Mouse (Mus musculus): ENCODE data around the gene Hephl1. TPM values are rescaled to one million over a fixed set of nuclear protein-coding genes. Genes with fewer than 3 reads are reported as not detected.

Hephl1 gene
- polyA plus RNA-seq, 1 experiment from 2014 or later = not detected

- WGBS = 59% methylated on average over 5 of the region's 5 CpGs
- Histone ChIP-seq H3K36me3 (replicated peaks) (peaks cover 46% of the 10 kb centered on the region), H3K4me3 (no peak overlapping the region), H3K27ac (no peak overlapping the region), H3K9me3 (peaks cover 9% of the 10 kb centered on the region; the same call in 1 of the 2 replicates), H3K4me1 (peaks cover 8% of the 10 kb centered on the region; the same call in 1 of the 2 replicates), H3K27me3 (ENCODE audit: poor library complexity, severe bottlenecking) (no peaks in the 10 kb centered on the region)
- DNase-seq (ENCODE audit: extremely low spot score, low spot score) = peak; percentile 31
Observed at GRCm38 (mm10) chr9:15029025-15029727, 82.7 kb downstream of the Hephl1 start.

- Histone ChIP-seq H3K36me3 (replicated peaks) (peaks cover 43% of the 10 kb centered on the region), H3K4me1 (peaks cover 8% of the 10 kb centered on the region; the same call in 1 of the 2 replicates), H3K27ac (no peak overlapping the region), H3K9me3 (peaks cover 9% of the 10 kb centered on the region; the same call in 1 of the 2 replicates), H3K4me3 (no peak overlapping the region), H3K27me3 (ENCODE audit: poor library complexity, severe bottlenecking) (no peaks in the 10 kb centered on the region)
- no peak for DNase-seq (ENCODE audit: extremely low spot score, low spot score)
- WGBS = 67% methylated on average over 3 of the region's 3 CpGs
Observed at GRCm38 (mm10) chr9:15027725-15028124, 84.2 kb downstream of the Hephl1 start.

DNA sequence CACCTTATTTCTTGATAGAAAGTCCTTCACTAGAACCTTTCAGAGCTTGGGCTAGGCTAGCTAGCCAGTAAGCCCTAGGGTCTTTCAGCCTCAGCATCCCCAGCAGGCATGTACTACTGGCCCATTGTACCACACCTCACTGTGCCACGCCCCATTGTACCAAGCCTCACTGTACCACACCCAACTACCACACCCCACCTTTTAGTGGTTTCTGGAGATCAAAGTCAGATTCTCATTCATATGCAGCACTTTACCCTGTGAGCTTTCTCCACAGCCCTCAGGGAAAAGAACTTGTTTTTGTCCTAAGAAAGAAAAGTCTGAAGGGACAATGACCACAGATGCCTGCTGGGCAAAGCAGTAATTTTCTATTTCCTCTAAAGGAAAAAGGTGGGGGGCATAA lies 88.9 kb downstream of the Hephl1 start:
- 100% methylated on average over 1 of the region's 1 CpGs for WGBS
- H3K36me3 ChIP-seq (replicated peaks) = peaks cover 62% of the 10 kb centered on the region
- H3K27ac ChIP-seq = no peak overlapping the region
- H3K4me3 ChIP-seq = no peak overlapping the region
- H3K27me3 ChIP-seq (ENCODE audit: poor library complexity, severe bottlenecking) = no peaks in the 10 kb centered on the region
- no peaks in the 10 kb centered on the region for H3K4me1 ChIP-seq
- DNase-seq (ENCODE audit: extremely low spot score, low spot score) = no peak
- peaks cover 9% of the 10 kb centered on the region; the same call in 1 of the 2 replicates for H3K9me3 ChIP-seq

DNA sequence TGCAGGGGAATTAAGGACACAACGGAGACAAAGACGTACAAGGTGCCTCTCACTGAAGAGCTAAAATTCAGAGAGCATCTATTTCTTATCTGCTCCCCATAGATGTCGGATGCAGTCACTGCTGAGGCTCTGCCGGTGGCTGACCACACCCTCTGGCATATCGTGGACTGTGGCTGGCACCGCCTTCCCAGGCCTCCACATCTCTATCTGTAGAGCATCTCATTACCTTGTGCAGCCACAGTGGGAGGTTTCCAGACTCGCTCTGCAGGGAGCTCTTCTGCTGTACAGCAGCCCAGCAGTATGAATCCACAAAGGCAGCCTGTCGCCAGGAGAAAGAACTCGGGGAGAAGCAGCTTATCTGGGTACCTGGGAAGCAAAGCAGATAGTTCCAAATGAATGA lies 90.8 kb downstream of the Hephl1 start:
- peaks cover 64% of the 10 kb centered on the region for H3K36me3 ChIP-seq (replicated peaks)
- no peak for DNase-seq (ENCODE audit: extremely low spot score, low spot score)
- peaks cover 3% of the 10 kb centered on the region; the same call in 1 of the 2 replicates for H3K9me3 ChIP-seq
- H3K4me3 ChIP-seq = no peak overlapping the region
- 83% methylated on average over 9 of the region's 9 CpGs for WGBS
- H3K27me3 ChIP-seq (ENCODE audit: poor library complexity, severe bottlenecking) = no peaks in the 10 kb centered on the region
- no peak overlapping the region for H3K27ac ChIP-seq
- no peaks in the 10 kb centered on the region for H3K4me1 ChIP-seq

DNA sequence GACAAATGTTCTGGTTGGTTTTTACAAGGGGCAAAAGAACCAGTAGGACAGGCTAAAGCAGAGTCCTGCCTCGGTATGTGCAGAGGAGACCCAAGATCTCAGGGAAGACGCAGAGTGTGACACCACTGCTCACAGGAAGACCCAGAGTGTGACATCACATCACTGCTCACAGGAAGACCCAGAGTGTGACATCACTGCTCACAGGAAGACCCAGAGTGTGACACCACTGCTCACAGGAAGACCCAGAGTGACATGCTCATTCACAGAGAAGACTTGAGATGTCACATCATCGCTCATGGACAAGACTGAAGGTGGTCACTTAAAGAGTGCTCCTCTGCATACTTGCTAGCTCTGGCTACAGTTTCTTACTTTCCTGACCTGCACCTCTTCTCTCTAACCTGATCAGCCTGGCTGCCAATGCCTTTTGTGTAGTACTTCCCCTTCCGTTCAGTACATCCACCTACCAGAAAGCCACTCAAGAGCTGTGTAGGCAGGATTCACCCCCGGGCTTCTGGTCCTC lies 91.3 kb downstream of the Hephl1 start:
- H3K27me3 ChIP-seq (ENCODE audit: poor library complexity, severe bottlenecking) = no peaks in the 10 kb centered on the region
- DNase-seq (ENCODE audit: extremely low spot score, low spot score) = no peak
- H3K9me3 ChIP-seq = no peaks in the 10 kb centered on the region
- peaks cover 60% of the 10 kb centered on the region for H3K36me3 ChIP-seq (replicated peaks)
- 91% methylated on average over 5 of the region's 5 CpGs for WGBS
- H3K27ac ChIP-seq = no peak overlapping the region
- no peaks in the 10 kb centered on the region for H3K4me1 ChIP-seq
- no peak overlapping the region for H3K4me3 ChIP-seq

DNA sequence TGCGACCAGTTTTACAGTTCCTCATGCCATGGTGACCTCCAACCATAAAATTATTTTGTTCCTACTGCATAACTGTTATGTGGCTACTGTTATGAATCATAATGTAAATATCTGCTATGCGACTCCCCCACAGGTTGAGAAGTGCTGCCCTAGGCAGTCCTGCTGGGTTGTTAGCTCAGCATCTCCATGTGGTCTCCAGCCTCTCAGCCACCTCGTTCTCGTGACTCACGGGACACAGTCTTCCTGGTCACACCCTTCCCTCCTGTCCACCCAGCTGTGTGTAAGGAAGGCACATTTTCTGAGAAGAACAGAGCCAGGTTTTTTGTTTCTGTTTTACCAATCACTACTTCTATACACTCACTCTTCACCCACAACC lies 93.2 kb downstream of the Hephl1 start:
- Histone ChIP-seq H3K27me3 (ENCODE audit: poor library complexity, severe bottlenecking) (no peaks in the 10 kb centered on the region), H3K36me3 (replicated peaks) (peaks cover 71% of the 10 kb centered on the region), H3K27ac (no peak overlapping the region), H3K4me1 (no peaks in the 10 kb centered on the region), H3K4me3 (no peak overlapping the region), H3K9me3 (no peaks in the 10 kb centered on the region)
- DNase-seq (ENCODE audit: extremely low spot score, low spot score) = no peak
- WGBS = 92% methylated on average over 5 of the region's 5 CpGs

DNA sequence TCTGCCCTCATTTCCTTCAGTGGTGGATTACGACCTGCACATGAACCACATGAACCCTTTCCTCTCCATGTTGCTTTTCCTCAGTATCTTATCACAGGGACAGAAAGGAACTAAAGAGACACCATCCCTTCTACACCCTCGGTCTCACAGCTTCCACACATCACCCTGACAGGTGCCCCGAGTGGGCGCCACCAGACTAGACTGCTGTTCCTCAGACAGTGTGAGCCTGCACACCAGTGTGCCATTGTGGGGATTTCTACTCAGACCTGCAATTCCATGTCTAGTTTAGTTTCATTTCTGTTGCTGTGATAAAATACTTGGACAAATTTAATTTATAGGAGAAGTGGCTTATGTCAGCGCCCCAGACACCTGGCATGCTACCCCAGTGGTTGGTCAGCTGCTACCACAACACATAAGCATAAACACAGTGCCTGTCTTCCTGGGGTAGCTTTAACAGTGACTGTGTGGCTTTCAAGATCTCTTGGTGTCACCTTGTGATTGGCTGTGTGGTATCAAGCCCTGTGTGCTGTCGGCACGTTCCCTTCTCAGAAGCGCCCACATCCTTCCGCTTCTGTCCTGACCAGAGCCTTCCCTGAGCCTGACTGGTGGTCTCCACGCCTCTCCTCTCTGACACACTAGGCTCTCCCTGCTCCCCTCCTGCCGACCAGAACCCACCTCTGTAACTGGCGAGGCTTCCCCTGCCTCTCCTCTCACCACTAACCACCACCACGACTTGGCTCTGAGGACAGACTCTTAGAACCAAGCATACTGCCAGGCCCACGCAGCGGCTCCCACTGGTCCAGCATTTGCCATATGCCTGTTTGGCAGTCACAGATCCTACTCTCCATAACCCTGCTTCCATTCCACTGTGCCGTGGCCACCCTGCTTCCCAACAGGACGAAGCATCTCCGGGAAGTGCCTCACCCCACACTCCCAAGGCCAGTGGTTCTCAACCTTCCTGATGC lies 93.8 kb downstream of the Hephl1 start:
- Histone ChIP-seq H3K4me1 (no peaks in the 10 kb centered on the region), H3K36me3 (replicated peaks) (peaks cover 71% of the 10 kb centered on the region), H3K27ac (no peak overlapping the region), H3K4me3 (no peak overlapping the region), H3K27me3 (ENCODE audit: poor library complexity, severe bottlenecking) (no peaks in the 10 kb centered on the region), H3K9me3 (no peaks in the 10 kb centered on the region)
- no peak for DNase-seq (ENCODE audit: extremely low spot score, low spot score)
- WGBS = 91% methylated on average over 18 of the region's 18 CpGs

DNA sequence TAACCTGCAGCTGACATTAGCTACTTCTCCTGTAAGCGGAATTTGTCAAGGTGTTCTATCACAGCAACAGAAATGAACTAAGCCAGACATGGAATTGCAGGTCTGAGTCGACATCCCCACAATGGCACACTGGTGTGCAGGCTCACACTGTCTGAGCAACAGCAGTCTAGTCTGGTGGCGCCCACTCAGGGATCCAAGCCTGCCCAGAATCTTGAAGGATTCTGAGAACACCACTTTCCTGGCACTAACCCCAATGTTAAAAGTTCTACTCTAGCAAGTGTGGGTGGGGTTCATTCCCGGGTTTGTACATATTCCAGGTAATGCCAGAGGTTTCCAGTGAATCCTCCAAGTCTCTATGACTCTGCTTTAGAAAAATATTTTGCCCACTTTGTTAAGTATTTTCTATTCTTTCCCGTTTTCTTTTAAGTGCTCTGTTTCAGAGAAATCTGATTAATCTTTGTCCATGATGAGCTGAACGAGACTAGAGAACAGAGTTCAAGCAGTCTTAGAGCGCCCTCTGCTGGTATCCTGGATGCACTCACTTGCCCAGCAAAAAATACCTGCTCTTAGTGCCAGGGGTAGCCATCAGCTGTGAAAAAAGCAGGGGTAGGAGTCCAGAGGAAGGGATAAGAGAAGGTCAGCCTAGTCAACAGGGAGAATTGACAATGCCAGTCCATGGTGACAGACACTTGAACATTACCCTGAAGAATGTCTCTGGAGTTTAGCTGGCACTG lies 96.5 kb downstream of the Hephl1 start:
- no peak overlapping the region for H3K27ac ChIP-seq
- H3K36me3 ChIP-seq (replicated peaks) = peaks cover 65% of the 10 kb centered on the region
- no peak overlapping the region for H3K4me3 ChIP-seq
- H3K9me3 ChIP-seq = no peaks in the 10 kb centered on the region
- DNase-seq (ENCODE audit: extremely low spot score, low spot score) = peak; percentile 69
- no peaks in the 10 kb centered on the region for H3K4me1 ChIP-seq
- 59% methylated on average over 7 of the region's 7 CpGs for WGBS
- H3K27me3 ChIP-seq (ENCODE audit: poor library complexity, severe bottlenecking) = no peaks in the 10 kb centered on the region

DNA sequence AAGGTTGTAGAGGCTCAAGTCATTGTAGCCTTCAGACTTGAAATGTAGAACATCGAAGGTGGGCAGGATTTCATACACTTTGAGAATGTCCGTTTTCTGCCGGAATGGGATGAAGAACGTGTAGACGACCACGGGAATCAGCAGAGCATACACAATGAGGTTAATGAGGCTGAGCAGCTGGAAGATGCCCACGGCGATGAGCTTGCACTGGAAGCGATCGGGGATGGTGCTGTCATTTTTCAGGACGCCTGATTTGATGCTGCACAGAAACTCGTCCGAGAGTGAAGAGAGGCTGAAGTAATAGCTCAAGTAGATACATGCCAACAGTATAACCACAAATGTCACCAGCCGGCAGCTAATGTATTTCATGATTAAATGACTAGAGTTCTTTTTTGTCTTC lies 104.3 kb downstream of the Hephl1 start:
- Histone ChIP-seq H3K36me3 (replicated peaks) (peaks cover 73% of the 10 kb centered on the region), H3K27ac (no peak overlapping the region), H3K4me3 (no peak overlapping the region), H3K9me3 (no peaks in the 10 kb centered on the region), H3K4me1 (peaks cover 27% of the 10 kb centered on the region), H3K27me3 (ENCODE audit: poor library complexity, severe bottlenecking) (no peaks in the 10 kb centered on the region)
- 91% methylated on average over 14 of the region's 14 CpGs for WGBS
- no peak for DNase-seq (ENCODE audit: extremely low spot score, low spot score)

- H3K27ac ChIP-seq = peak overlapping the region; percentile 72; the same call in 1 of the 2 replicates
- no peak for DNase-seq (ENCODE audit: extremely low spot score, low spot score)
- H3K4me3 ChIP-seq = no peak overlapping the region
- no peaks in the 10 kb centered on the region for H3K9me3 ChIP-seq
- WGBS = 61% methylated on average over 9 of the region's 9 CpGs
- no peaks in the 10 kb centered on the region for H3K27me3 ChIP-seq (ENCODE audit: poor library complexity, severe bottlenecking)
- H3K36me3 ChIP-seq (replicated peaks) = peaks cover 64% of the 10 kb centered on the region
- peaks cover 38% of the 10 kb centered on the region for H3K4me1 ChIP-seq
Observed at GRCm38 (mm10) chr9:15004298-15004685, 107.6 kb downstream of the Hephl1 start.

GRCm38 (mm10) chr9:15003676-15004297 lies 108.1 kb downstream of the Hephl1 start:
- no peaks in the 10 kb centered on the region for H3K9me3 ChIP-seq
- WGBS = 51% methylated on average over 10 of the region's 10 CpGs
- H3K36me3 ChIP-seq (replicated peaks) = peaks cover 59% of the 10 kb centered on the region
- H3K4me3 ChIP-seq = no peak overlapping the region
- H3K27ac ChIP-seq = peak overlapping the region; percentile 72
- DNase-seq (ENCODE audit: extremely low spot score, low spot score) = no peak
- peaks cover 38% of the 10 kb centered on the region for H3K4me1 ChIP-seq
- H3K27me3 ChIP-seq (ENCODE audit: poor library complexity, severe bottlenecking) = no peaks in the 10 kb centered on the region
